Mouse (Mus musculus) cerebellum, adult 11 months (tissue): ENCODE results near the gene Prl8a2.

Source experiments
- DNase-seq: peaks from one replicate; pipeline ENCODE4 v3.0.0; 2022

Prl8a2 gene

GRCm38 (mm10) chr13:27345373-27345772, at the start of gene Prl8a2:
Gene Prl8a2, plus strand, starts transcription at chr13:27345673.
- no peak for DNase-seq

- no peak for DNase-seq
Measured at GRCm38 (mm10) chr13:27312334-27313225, 32.9 kb upstream of the Prl8a2 start, which contains the start of gene Prl6a1. Gene Prl6a1, plus strand, starts transcription at chr13:27312627.

- no peak for DNase-seq
Measured at GRCm38 (mm10) chr13:27334989-27335388, 10.5 kb upstream of the Prl8a2 start.

GRCm38 (mm10) chr13:27342733-27343275, 2.7 kb upstream of the Prl8a2 start:
- no peak for DNase-seq

- no peak for DNase-seq
Measured at GRCm38 (mm10) chr13:27390746-27391145, 45.3 kb downstream of the Prl8a2 start, which contains the start of gene Prl2b1. Gene Prl2b1, minus strand, starts transcription at chr13:27390846.

- peak; percentile 32 for DNase-seq
Measured at GRCm38 (mm10) chr13:27399061-27399724, 53.7 kb downstream of the Prl8a2 start.
